Mouse (Mus musculus) midbrain, embryonic 14.5 days (tissue): ENCODE measurements around the gene Mmp2. TPM values are rescaled to one million over a fixed set of nuclear protein-coding genes. Genes with fewer than 3 reads are reported as not detected.
"Not testable (repeated sequence)": the region's sequence is repeated elsewhere in the genome, so short reads cannot be mapped to it uniquely, and the experiment has no call there.

Experiments
- ATAC-seq: fragments of 200-750 bp; cut with Nextera tagmentation; 2 replicates; pipeline ENCODE4 v1.8.0; 2017; ENCODE audit warnings: moderate number of reproducible peaks, moderate library complexity; ENCODE audit not compliant: low FRiP score, low TSS enrichment
- DNase-seq: peaks from one replicate; pipeline ENCODE4 v3.0.0-alpha.2; 2015
- H3K27ac ChIP-seq: fragments of 300-500 bp; sonication (generic); replicated peaks from 2 replicates; pipeline ENCODE4 v1.5.1; 2014; ENCODE audit warnings: mild to moderate bottlenecking, low read depth, low read length, moderate library complexity
- H3K27me3 ChIP-seq: fragments of 300-500 bp; sonication (generic); 2 replicates; pipeline ENCODE4 v1.6.1; 2014; ENCODE audit warnings: low read length, control low read depth, mixed read lengths; ENCODE audit not compliant: control insufficient read depth, insufficient read depth
- H3K36me3 ChIP-seq: fragments of 300-500 bp; sonication (generic); 2 replicates; pipeline ENCODE4 v1.6.1; 2014; ENCODE audit warnings: low read length, control low read depth; ENCODE audit not compliant: control insufficient read depth, insufficient read depth
- H3K4me1 ChIP-seq: fragments of 300-500 bp; sonication (generic); 2 replicates; pipeline ENCODE4 v1.6.1; 2014; ENCODE audit warnings: mild to moderate bottlenecking, antibody characterized with exemption, low read length, control low read depth; ENCODE audit not compliant: control insufficient read depth, insufficient read depth
- H3K4me2 ChIP-seq: fragments of 300-500 bp; sonication (generic); 2 replicates; pipeline ENCODE4 v1.6.1; 2014; ENCODE audit warnings: mild to moderate bottlenecking, low read length, moderate library complexity
- H3K4me3 ChIP-seq: fragments of 300-500 bp; sonication (generic); replicated peaks from 2 replicates; pipeline ENCODE4 v1.5.1; 2014; ENCODE audit warnings: low read depth, low read length
- H3K9ac ChIP-seq: fragments of 300-500 bp; sonication (generic); replicated peaks from 2 replicates; pipeline ENCODE4 v1.6.1; 2014; ENCODE audit warnings: mild to moderate bottlenecking, low read length, moderate library complexity
- H3K9me3 ChIP-seq: fragments of 300-500 bp; sonication (generic); 2 replicates; pipeline ENCODE4 v1.6.1; 2016; ENCODE audit warnings: low read length, control low read depth, mixed read lengths; ENCODE audit not compliant: control insufficient read depth
- WGBS: fragments of 180-500 bp; shearing (Covaris S2); extraction: QIAGEN DNeasy Blood & Tissue Kit; methylation state at CpG from one replicate; pipeline ENCODE4 v1.1.7; 2014; 5-methylcytosine and 5-hydroxymethylcytosine counted together
- polyA plus RNA-seq: library from polyadenylated mRNA; unstranded; fragments of >200 nt; fragmentation: Nextera tagmentation; extraction: Ambion mirVana; gene quantifications from 2 replicates; pipeline ENCODE4 v1.2.1, GENCODE M21; 2014

The Mmp2 gene
- polyA plus RNA-seq, 1 experiment from 2014 or later: 22.2 TPM

DNA sequence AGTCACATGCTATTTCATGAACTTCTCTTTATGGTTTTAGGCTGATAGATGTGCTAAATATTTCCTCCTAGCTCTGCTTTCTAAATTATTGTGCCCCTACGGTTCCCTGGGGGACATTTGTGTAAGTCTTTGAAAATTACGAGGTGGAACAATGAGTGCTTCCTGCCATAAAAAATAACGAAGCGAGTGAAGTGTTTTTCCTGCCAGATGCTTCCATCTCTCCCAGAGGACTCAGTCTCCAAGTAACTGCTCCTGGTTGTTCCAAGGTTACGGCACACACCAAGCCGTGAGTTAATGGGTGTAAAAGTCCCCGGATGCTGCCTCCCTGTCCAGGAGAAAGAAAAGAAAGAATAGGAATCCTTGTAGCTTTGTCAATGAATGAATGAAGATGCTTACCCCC, 43.2 kb downstream of the Mmp2 start:
- H3K27ac ChIP-seq: no peak overlapping the region
- H3K9ac ChIP-seq: no peak overlapping the region
- ATAC-seq (no peak), DNase-seq (peak; percentile 40)
- H3K4me1 ChIP-seq: 0 out of 2 replicates have a peak, but pooled peaks cover 2% of the 10 kb centered on the region
- no peak overlapping the region for H3K4me2 ChIP-seq
- no peak overlapping the region for H3K4me3 ChIP-seq
- no peaks in the 10 kb centered on the region for H3K27me3 ChIP-seq
- H3K36me3 ChIP-seq: no peaks in the 10 kb centered on the region
- WGBS: 44% methylated on average over 7 of the region's 7 CpGs
- no peaks in the 10 kb centered on the region for H3K9me3 ChIP-seq

DNA sequence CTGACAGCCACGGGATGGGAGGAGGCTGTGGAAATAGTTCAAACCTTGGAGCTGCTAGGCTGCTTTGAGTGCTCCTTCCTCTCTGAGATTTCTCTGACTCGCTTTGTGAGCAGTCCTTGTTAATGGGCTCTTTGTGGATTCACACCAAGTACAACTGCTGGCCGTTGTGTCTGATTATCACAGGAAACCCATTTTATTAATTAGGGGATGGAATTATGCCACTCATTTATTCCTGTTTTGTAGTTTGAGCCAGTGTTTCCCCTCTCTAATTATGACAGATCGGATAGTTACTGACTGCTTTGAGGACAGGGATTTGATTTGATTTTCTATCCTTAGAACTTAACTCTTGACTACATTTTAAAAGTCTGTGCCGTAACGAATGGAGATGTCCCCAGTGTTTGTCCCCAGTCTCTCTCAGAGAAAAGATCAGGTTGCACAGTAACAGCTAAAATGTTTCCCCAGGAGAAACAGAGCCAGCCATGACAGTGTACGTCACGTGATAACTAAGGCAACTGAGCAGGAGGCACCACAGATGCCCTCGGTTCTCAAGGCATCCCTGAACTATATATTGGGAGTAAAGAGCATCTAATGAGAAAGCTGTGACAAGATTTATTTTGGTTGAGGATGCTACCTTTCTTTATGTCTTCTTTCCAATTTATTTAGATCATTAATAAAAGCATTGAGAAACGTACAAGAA, 45.1 kb downstream of the Mmp2 start:
- no peaks in the 10 kb centered on the region for H3K9me3 ChIP-seq
- WGBS: 72% methylated on average over 10 of the region's 10 CpGs
- DNase-seq: peak; percentile 9
- ATAC-seq: no peak
- no peaks in the 10 kb centered on the region for H3K27me3 ChIP-seq
- H3K4me2 ChIP-seq: no peak overlapping the region
- H3K27ac ChIP-seq: no peak overlapping the region
- no peak overlapping the region for H3K4me3 ChIP-seq
- H3K9ac ChIP-seq: no peak overlapping the region
- H3K36me3 ChIP-seq: no peaks in the 10 kb centered on the region
- 0 out of 2 replicates have a peak, but pooled peaks cover 2% of the 10 kb centered on the region for H3K4me1 ChIP-seq

DNA sequence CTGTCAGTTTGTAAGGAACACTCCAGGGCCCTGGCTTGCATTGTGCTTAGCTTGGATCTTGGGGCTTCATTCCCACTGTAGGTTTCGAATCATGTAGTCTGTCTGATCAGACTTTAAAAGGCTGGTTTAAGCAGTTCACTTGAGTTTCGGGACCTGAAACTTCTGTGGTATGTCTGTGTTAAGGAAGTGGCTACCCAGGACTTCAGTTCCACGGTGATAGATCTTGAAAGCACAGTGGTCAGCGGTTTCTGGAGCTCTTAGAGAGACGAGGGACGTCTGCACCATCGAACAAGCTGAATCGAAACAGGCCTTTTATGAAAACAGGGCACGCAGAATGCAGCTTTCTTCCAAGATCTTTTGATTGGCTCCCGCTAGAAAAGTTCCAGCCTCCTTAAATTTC, 48.7 kb downstream of the Mmp2 start:
- DNase-seq (no peak), ATAC-seq (no peak)
- H3K27ac ChIP-seq: no peak overlapping the region
- no peak overlapping the region for H3K4me3 ChIP-seq
- H3K9ac ChIP-seq: no peak overlapping the region
- no peaks in the 10 kb centered on the region for H3K27me3 ChIP-seq
- WGBS: 70% methylated on average over 10 of the region's 10 CpGs
- no peaks in the 10 kb centered on the region for H3K36me3 ChIP-seq
- no peak overlapping the region for H3K4me2 ChIP-seq
- H3K9me3 ChIP-seq: no peaks in the 10 kb centered on the region
- H3K4me1 ChIP-seq: no peaks in the 10 kb centered on the region

DNA sequence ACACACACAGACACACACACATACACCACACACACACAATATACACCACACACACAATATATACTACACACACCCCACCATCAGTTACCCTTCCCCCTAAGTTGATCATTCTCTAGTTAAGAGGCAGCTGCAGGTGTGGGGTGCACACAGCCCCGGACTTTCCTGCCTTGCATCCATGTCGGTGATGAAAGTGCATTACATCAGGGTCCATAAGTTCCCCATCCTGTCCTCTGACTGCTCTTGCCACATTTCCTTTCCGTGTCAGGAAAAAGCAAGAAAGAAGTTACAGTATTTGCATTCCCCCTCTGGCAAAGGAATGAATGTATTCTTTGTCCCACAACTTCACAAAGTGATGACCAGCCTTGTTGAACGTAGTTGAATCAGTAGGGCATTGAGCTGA, 54.2 kb downstream of the Mmp2 start:
- DNase-seq: no peak
- Histone ChIP-seq H3K4me1 (no peaks in the 10 kb centered on the region), H3K27ac (no peak overlapping the region), H3K4me3 (no peak overlapping the region), H3K9me3 (no peaks in the 10 kb centered on the region), H3K27me3 (no peaks in the 10 kb centered on the region), H3K36me3 (no peaks in the 10 kb centered on the region), H3K9ac (no peak overlapping the region), H3K4me2 (no peak overlapping the region)
- 81% methylated on average over 4 of the region's 4 CpGs for WGBS
- ATAC-seq: no peak

DNA sequence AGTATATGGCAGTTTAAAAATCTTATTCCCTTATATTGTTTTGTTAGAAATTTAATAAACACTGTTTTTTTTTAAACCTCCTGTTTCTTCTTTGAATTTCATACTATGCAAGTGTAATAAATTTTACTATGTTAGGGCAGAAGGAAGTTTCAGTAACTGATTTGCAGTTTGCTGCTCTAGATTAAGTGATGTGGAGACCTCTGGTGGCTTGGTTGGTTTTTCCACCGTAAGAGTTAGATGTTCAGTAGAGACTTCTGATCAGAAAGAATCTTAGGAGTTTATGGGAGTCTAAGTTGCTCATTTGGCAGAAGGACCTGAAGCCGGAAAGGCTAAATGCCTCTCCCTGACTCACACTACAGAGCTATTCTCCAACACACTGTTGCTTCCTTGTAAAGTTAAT, 56.7 kb downstream of the Mmp2 start:
- no peaks in the 10 kb centered on the region for H3K9me3 ChIP-seq
- no peaks in the 10 kb centered on the region for H3K4me1 ChIP-seq
- no peaks in the 10 kb centered on the region for H3K27me3 ChIP-seq
- H3K4me2 ChIP-seq: no peak overlapping the region
- H3K27ac ChIP-seq: no peak overlapping the region
- no peak overlapping the region for H3K9ac ChIP-seq
- no peaks in the 10 kb centered on the region for H3K36me3 ChIP-seq
- H3K4me3 ChIP-seq: no peak overlapping the region
- 85% methylated on average over 2 of the region's 2 CpGs for WGBS
- DNase-seq (peak; percentile 46), ATAC-seq (no peak)

DNA sequence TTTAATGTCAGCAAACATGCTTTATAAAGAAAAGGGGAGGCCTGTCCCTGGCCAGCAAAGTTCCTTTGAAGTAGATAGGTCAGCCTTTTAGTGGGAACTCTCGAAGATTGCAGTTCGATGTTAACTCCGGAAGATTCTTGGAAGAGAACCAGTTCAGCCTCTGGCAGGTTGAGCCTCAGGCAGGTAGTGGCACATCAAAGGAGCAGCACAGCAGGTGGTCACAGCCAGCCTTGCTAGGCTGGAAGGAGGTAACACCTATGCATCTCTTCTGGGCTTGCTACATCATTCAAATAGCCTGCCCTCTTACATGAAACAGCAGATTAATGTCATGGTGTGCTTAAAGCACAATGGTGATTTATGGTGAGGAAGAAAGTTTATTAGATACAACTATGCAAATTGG, 65.1 kb downstream of the Mmp2 start:
- not testable (repeated sequence) for H3K9me3 ChIP-seq, H3K27ac ChIP-seq, H3K9ac ChIP-seq, H3K27me3 ChIP-seq, H3K36me3 ChIP-seq, ATAC-seq, H3K4me2 ChIP-seq, H3K4me3 ChIP-seq, H3K4me1 ChIP-seq
- 81% methylated on average over 3 of the region's 3 CpGs for WGBS
- DNase-seq: peak; percentile 8

DNA sequence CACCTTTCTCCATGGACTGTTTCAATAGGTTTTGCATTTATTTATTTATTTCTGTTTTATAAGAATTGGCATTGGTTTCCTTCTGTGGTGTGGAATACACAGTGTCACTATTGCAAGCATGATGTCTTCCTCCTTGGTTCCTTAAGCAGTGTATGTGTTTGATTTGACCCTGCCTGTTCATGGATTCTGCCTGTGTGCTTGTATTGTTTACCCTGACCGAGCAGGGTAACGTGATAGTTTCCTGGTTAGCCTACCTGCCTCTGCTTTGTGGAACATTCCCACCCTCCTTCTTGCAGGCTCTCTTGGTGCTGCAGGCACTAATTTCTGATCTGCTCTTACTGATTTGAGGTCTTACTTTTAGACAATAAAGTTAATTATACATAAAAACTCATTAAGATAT, 66.8 kb downstream of the Mmp2 start:
- H3K27me3 ChIP-seq: no peaks in the 10 kb centered on the region
- no peak overlapping the region for H3K27ac ChIP-seq
- no peaks in the 10 kb centered on the region for H3K9me3 ChIP-seq
- no peaks in the 10 kb centered on the region for H3K4me1 ChIP-seq
- H3K9ac ChIP-seq: no peak overlapping the region
- H3K36me3 ChIP-seq: no peaks in the 10 kb centered on the region
- 76% methylated on average over 2 of the region's 2 CpGs for WGBS
- DNase-seq: no peak
- H3K4me2 ChIP-seq: no peak overlapping the region
- no peak overlapping the region for H3K4me3 ChIP-seq
- ATAC-seq: no peak

DNA sequence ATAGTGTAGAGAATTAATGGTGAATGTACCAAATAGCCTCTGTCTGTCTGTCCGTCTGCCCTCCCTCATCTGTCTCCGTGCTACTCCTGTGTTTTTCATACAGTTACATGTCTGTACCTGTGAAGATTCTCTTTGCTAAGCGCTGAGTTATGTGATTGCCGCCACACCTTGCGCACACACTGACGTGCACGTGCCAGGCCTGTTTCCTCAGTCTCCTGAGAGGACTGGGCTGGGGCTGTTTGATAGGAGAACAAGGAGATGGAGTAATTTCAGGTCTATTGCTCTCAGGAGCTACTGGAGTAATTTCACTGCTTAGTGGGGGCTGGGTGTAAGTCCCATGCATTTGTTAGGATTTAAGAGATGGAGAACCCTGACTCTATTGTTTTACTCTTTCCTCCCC, 68.0 kb downstream of the Mmp2 start:
- 91% methylated on average over 7 of the region's 7 CpGs for WGBS
- Histone ChIP-seq H3K36me3 (no peaks in the 10 kb centered on the region), H3K4me3 (no peak overlapping the region), H3K9me3 (no peaks in the 10 kb centered on the region), H3K27ac (no peak overlapping the region), H3K27me3 (no peaks in the 10 kb centered on the region), H3K4me2 (no peak overlapping the region), H3K4me1 (no peaks in the 10 kb centered on the region), H3K9ac (no peak overlapping the region)
- DNase-seq (no peak), ATAC-seq (no peak)

DNA sequence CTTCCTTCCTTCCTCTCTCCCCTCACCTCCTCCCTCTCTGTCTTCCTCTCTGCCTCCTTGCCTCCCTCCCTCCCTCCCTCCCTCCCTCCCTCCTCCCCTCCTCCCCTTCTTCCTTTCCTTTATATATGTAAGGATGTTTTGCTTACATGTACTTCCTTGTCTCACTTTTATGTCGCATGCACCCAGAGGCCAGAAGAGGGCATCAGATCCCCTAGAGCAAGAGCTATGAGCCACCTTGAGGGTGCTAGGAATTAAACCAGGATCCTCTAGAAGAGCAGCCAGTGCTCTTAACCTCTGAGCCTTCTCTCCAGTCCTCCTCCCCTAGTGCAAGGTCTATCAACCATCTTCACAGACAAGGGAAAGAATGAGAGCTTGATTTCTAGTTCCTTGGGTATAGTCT, 69.0 kb downstream of the Mmp2 start:
- Histone ChIP-seq H3K4me3 (no peak overlapping the region), H3K9me3 (no peaks in the 10 kb centered on the region), H3K9ac (no peak overlapping the region), H3K36me3 (no peaks in the 10 kb centered on the region), H3K27me3 (no peaks in the 10 kb centered on the region), H3K4me2 (no peak overlapping the region), H3K27ac (no peak overlapping the region), H3K4me1 (no peaks in the 10 kb centered on the region)
- DNase-seq (no peak), ATAC-seq (no peak)
- 75% methylated on average over 1 of the region's 1 CpGs for WGBS
